Mouse (Mus musculus) stomach, postnatal 0 days (tissue): Measurements from ENCODE around the gene Nsa2. TPM values are rescaled to one million over a fixed set of nuclear protein-coding genes. Genes with fewer than 3 reads are reported as not detected.
"Not testable (repeated sequence)": the region's sequence is repeated elsewhere in the genome, so short reads cannot be mapped to it uniquely, and the experiment has no call there.

Experiments used
- ATAC-seq: fragments of 200-750 bp; cut with Nextera tagmentation; 2 replicates; pipeline ENCODE4 v1.8.0; 2017; ENCODE audit not compliant: low FRiP score, low TSS enrichment
- DNase-seq: peaks from one replicate; pipeline ENCODE4 v3.0.0-alpha.2; 2016; ENCODE audit warnings: low spot score
- H3K27ac ChIP-seq: fragments of 300-500 bp; sonication (generic); replicated peaks from 2 replicates; pipeline ENCODE4 v1.5.1; 2014; ENCODE audit warnings: mild to moderate bottlenecking, control low read depth
- H3K27me3 ChIP-seq: fragments of 300-500 bp; sonication (generic); 2 replicates; pipeline ENCODE4 v1.6.1; 2014; ENCODE audit warnings: low read length; ENCODE audit not compliant: control insufficient read depth, insufficient read depth
- H3K36me3 ChIP-seq: fragments of 300-500 bp; sonication (generic); 2 replicates; pipeline ENCODE4 v1.6.1; 2014; ENCODE audit warnings: low read length, mixed read lengths; ENCODE audit not compliant: control insufficient read depth, insufficient read depth
- H3K4me1 ChIP-seq: fragments of 300-500 bp; sonication (generic); replicated peaks from 2 replicates; pipeline ENCODE4 v1.6.1; 2014; ENCODE audit warnings: antibody characterized with exemption; ENCODE audit not compliant: control insufficient read depth, insufficient read depth
- H3K4me2 ChIP-seq: fragments of 300-500 bp; sonication (generic); replicated peaks from 2 replicates; pipeline ENCODE4 v1.6.1; 2014; ENCODE audit warnings: low read depth, mild to moderate bottlenecking, control low read depth, moderate library complexity
- H3K4me3 ChIP-seq: fragments of 300-500 bp; sonication (generic); 2 replicates; pipeline ENCODE4 v1.5.1; 2014; ENCODE audit warnings: low read depth, low read length, control low read depth
- H3K9ac ChIP-seq: fragments of 300-500 bp; sonication (generic); 2 replicates; pipeline ENCODE4 v1.6.1; 2014; ENCODE audit warnings: mild to moderate bottlenecking, low read length, control low read depth, mixed read lengths
- H3K9me3 ChIP-seq: fragments of 300-500 bp; sonication (generic); 2 replicates; pipeline ENCODE4 v1.6.1; 2016; ENCODE audit warnings: low read length; ENCODE audit not compliant: control insufficient read depth
- CTCF ChIP-seq: IDR thresholded peaks from 2 replicates; pipeline ENCODE4 v1.5.1; 2016; ENCODE audit warnings: antibody characterized with exemption, low read depth, mild to moderate bottlenecking, moderate library complexity
- EP300 ChIP-seq: optimal IDR thresholded peaks from 2 replicates; pipeline ENCODE3; 2016; ENCODE audit warnings: antibody characterized with exemption
- WGBS: fragments of 180-500 bp; shearing (Covaris S2); extraction: QIAGEN DNeasy Blood & Tissue Kit; methylation state at CpG from one replicate; pipeline ENCODE4 v1.1.7; 2014; 5-methylcytosine and 5-hydroxymethylcytosine counted together
- polyA plus RNA-seq: library from polyadenylated mRNA; unstranded; fragments of >200 nt; fragmentation: Nextera tagmentation; extraction: Ambion mirVana; gene quantifications from 2 replicates; pipeline ENCODE4 v1.2.1, GENCODE M21; 2015

Gene Nsa2
- polyA plus RNA-seq, 1 experiment from 2014 or later = 51.3 TPM

DNA sequence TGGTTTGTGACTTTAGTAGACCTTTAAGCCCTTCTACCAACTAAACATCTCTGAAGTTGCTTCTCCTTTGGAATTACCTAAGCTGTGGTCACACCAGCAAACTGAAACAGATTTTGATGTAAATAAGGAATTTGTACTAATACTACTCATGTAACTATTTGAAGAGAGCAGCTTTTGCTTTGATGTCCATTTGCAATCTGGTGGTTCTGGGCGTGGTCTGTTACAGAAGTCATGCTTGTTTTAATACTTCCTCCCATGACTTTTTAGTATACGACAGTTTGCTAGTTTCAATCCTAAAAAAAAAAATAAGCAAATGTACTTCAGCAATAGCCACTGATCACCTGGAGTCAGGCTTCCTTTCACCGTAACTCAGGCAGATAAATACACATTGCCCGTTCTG is 8.1 kb downstream of the Nsa2 start:
- not testable (repeated sequence) for DNase-seq, H3K9me3 ChIP-seq, H3K9ac ChIP-seq, H3K4me3 ChIP-seq, H3K27ac ChIP-seq, ATAC-seq, H3K4me2 ChIP-seq, H3K27me3 ChIP-seq, H3K4me1 ChIP-seq
- WGBS = 83% methylated on average over 2 of the region's 4 CpGs
- H3K36me3 ChIP-seq = peaks cover 11% of the 10 kb centered on the region

DNA sequence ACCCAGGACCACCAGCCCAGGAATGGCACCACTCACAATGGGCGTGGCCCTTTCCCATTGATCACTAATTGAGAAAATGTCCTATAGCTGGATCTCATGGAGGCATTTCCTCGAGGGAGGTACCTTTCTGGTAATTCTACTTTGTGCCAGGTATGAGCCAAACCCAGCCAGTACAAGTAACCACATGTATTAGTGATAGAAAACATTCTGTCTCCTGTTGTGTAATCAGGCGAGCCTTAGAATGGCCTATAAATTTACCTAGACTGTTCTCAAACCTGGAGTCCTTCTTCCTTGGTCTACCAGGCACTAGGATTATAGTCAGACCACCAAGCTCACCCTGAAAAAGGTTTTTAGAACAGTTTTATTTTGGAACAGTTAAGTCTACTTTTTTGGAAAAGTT is 16.4 kb downstream of the Nsa2 start:
- Histone ChIP-seq H3K27me3 (no peaks in the 10 kb centered on the region), H3K4me3 (no peak overlapping the region), H3K4me1 (no peaks in the 10 kb centered on the region), H3K9me3 (no peaks in the 10 kb centered on the region), H3K27ac (no peak overlapping the region), H3K9ac (no peak overlapping the region), H3K4me2 (no peak overlapping the region), H3K36me3 (no peaks in the 10 kb centered on the region)
- WGBS = 69% methylated on average over 3 of the region's 3 CpGs
- TF ChIP-seq EP300 (no peak), CTCF (no peak)
- ATAC-seq = no peak
- DNase-seq = no peak

DNA sequence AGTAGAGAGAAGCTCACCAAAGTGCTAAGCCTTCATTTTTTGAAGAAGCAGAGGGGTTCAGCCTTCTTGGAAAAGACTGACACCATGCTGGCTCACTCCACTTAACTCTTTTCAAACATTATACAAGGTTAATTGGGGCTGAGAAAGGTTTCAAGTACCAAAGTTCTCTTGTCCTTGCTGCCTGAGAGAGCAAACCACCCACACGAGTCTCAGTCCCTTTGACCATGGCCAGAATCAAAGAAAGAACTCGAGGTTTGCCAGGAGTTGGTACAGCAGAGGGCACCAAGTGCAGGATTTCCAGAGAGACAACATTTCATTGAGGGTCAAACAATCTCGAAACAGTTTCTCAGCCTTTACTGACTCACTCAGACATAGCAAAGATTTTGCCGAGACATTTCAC is 28.7 kb downstream of the Nsa2 start:
- no peak overlapping the region for H3K4me3 ChIP-seq
- TF ChIP-seq CTCF (no peak), EP300 (no peak)
- WGBS = 78% methylated on average over 4 of the region's 4 CpGs

DNA sequence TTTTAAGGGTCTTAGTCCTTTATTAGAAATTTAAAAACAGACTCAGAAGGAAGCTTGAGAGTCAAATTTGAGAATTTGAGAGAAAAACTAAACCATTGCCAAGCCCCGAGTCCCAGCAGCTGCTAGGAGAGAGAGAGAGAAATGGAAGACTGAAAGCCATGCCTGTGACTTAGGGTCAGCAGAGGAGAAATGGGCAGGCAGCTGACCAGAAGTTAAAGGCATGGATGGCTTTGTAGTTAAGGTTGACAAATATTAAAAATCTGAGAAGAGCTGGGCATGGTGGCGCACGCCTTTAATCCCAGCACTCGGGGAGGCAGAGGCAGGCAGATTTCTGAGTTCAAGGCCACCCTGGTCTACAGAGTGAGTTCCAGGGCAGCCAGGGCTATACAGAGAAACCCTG is 30.0 kb downstream of the Nsa2 start:
- not testable (repeated sequence) for H3K9me3 ChIP-seq, H3K4me2 ChIP-seq, H3K4me3 ChIP-seq, H3K4me1 ChIP-seq, H3K36me3 ChIP-seq, H3K27ac ChIP-seq, DNase-seq, H3K9ac ChIP-seq, H3K27me3 ChIP-seq, ATAC-seq
- 89% methylated on average over 4 of the region's 4 CpGs for WGBS

More for the DNA sequence above, 28.7 kb downstream of the Nsa2 start:
- Histone ChIP-seq H3K4me2 (no peak overlapping the region), H3K27ac (no peak overlapping the region), H3K27me3 (no peaks in the 10 kb centered on the region), H3K36me3 (no peaks in the 10 kb centered on the region), H3K9me3 (no peaks in the 10 kb centered on the region), H3K4me1 (no peaks in the 10 kb centered on the region), H3K9ac (no peak overlapping the region)
- no peak for DNase-seq
- ATAC-seq = no peak

DNA sequence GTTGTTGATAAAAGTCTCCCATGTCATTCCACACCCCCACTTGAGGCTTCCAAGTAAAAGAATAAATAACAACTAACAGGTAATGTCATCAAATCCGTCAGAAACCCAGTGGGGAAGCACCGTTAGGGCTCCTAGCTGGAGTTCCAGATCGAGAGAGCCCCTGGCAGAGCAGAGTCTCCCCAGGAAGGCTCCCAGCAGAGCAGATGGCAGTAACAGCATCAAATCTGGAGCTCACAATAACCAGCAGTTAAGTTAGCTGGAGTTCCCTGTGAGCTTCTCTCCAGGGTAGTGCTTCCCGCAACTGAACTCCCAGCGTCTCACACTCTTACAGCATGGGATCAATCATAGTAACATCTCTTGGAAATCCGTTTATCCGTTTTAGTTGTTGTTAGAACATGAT is 32.7 kb downstream of the Nsa2 start:
- Histone ChIP-seq H3K4me2 (no peak overlapping the region), H3K4me3 (no peak overlapping the region), H3K27me3 (no peaks in the 10 kb centered on the region), H3K36me3 (no peaks in the 10 kb centered on the region), H3K9me3 (no peaks in the 10 kb centered on the region), H3K9ac (no peak overlapping the region), H3K27ac (no peak overlapping the region), H3K4me1 (no peaks in the 10 kb centered on the region)
- DNase-seq (no peak), ATAC-seq (no peak)
- TF ChIP-seq EP300 = no peak
- TF ChIP-seq CTCF = no peak
- 73% methylated on average over 7 of the region's 7 CpGs for WGBS

DNA sequence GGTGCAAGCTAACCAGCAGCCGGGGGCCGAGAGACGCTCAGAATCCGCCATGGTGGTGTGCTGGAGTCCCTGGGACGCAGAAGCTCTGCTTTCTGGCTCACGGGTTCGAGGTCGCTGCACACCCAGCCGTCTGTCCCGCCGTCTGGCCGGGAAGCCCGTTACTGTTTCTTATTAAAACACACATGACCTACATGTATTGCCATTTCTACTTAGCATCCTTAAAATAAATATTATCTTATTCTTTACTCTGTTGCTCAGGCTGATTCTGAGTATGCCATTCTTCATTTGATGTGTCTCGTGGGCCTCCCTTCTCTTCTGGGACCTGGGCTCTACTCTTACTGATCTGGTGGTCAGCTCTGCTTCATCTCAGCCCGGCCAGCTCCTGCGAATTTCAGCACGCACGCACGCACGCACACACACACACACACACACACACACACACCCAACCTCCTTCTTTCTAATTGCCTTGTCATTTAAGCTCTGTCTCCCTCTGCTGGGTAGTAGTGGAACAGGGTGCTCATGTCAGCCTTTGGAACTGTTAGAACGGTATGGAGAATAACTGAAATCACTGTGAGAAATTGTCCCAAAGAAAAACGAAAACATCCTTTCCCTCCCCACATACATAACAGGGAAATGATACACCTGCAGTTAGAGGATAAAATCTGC is 38.4 kb downstream of the Nsa2 start, which contains the start of gene Gm6169:
Gm6169 (minus strand) TSS at position 51 of the 666 bp plus-strand sequence.
- no peak within 1 kb of the TSS for H3K4me3 ChIP-seq
- H3K9ac ChIP-seq = no peak within 1 kb of the TSS
- H3K4me1 ChIP-seq = no peaks in the 10 kb centered on the region
- H3K27me3 ChIP-seq = no peaks in the 10 kb centered on the region
- H3K9me3 ChIP-seq = no peaks in the 10 kb centered on the region
- H3K36me3 ChIP-seq = no peaks in the 10 kb centered on the region
- H3K4me2 ChIP-seq = no peak within 1 kb of the TSS
- DNase-seq = peak; percentile 66
- H3K27ac ChIP-seq = no peak within 1 kb of the TSS
- WGBS = 67% methylated on average over 22 of the region's 22 CpGs
- TF ChIP-seq CTCF (peak; percentile 94), EP300 (no peak)
- ATAC-seq = no peak
